In the genomic region with DNA sequence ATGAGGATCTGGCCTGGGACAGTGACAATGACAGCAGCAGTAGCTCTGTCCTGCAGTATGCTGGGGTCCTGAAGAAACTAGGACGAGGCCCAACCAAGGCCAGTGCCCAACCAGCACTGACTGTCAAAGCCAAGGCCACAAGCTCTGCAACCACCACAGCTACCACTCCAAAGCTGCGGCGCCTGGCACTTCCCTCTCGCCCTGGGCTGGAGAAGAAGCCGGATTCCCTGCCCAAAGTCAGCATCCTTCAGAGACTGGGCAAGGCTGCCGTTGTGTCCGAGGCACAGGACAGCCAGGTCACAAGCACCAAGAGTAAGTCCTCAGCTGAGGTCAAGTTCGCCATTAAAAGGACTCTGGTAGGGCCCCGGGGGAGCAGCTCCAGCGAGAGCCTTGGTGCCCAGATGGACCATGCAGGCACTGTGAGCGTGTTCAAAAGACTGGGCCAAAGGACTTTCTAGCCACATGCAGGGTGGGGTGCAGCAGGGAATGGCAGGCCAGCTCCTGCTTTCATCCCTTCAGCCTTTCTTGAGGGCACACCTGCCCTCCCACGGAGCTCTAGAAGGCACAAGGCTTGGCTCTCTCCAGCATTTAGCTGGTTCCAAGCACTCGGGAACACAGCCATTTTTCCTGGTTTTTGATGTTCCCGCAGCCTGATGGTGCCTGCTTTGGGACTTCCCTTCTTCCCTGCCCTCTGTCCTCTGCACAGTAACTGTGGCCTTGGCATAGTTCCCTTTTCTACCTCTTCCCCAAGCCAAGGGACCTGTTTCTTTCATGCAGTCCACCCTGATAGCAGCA, we compare ENCODE assay signal across 23 mouse cellular contexts. TPM values are rescaled to one million over a fixed set of nuclear protein-coding genes. Genes with fewer than 3 reads are reported as not detected.
DNase-seq lines count a peak whose midpoint lies in the region; ATAC-seq and TF ChIP-seq lines count a peak whose summit lies in the region.
"Had no signal": no experiment of that assay in that cellular context is flagged by ENCODE, and none has a peak within 500 bp of the region (broad histone marks: within the 10 kb centered on the region; RNA-seq: fewer than 3 reads in every experiment).

No protein-coding gene starts in this region.

- no peaks in the 10 kb centered on the region for H3K4me1 ChIP-seq in liver, adult 2 months (ENCODE audit: control insufficient read depth, insufficient read depth, low read length)
- H3K4me1 ChIP-seq in liver, embryonic 11.5 days (replicated peaks; ENCODE audit: control insufficient read depth, insufficient read depth, low read length), result no peaks in the 10 kb centered on the region
- H3K4me1 ChIP-seq: forebrain, embryonic 13.5 days; heart, embryonic 15.5 days; hindbrain, embryonic 13.5 days had no signal

- no peak overlapping the region for H3K9ac ChIP-seq in liver, adult 2 months (ENCODE audit: low read depth, low read length)
- H3K9ac ChIP-seq in liver, embryonic 11.5 days (ENCODE audit: low read depth, low read length), result no peak overlapping the region
- H3K9ac ChIP-seq: forebrain, embryonic 13.5 days; forebrain, postnatal 0 days; heart, embryonic 15.5 days; hindbrain, embryonic 13.5 days had no signal

- no peak overlapping the region for H3K4me2 ChIP-seq in liver, embryonic 11.5 days
- H3K4me2 ChIP-seq: forebrain, embryonic 13.5 days; heart, embryonic 11.5 days; heart, embryonic 15.5 days; hindbrain, embryonic 13.5 days had no signal

- H3K4me3 ChIP-seq in liver, adult 2 months (ENCODE audit: insufficient read depth, low read depth, low read length), result no peak overlapping the region
- no peak overlapping the region for H3K4me3 ChIP-seq in liver, embryonic 11.5 days (ENCODE audit: low read depth, low read length)
- H3K4me3 ChIP-seq: embryonic facial prominence, embryonic 10.5 days; forebrain, embryonic 13.5 days; heart, adult 2 months; heart, embryonic 15.5 days; hindbrain, embryonic 13.5 days had no signal

- no peaks in the 10 kb centered on the region for H3K79me2 ChIP-seq in liver, adult 2 months (ENCODE audit: control insufficient read depth, insufficient read depth, low read length)

- no peak overlapping the region for H3K27ac ChIP-seq in liver, adult 2 months (replicated peaks; ENCODE audit: insufficient read depth, low read depth, low read length)
- H3K27ac ChIP-seq in liver, embryonic 11.5 days (ENCODE audit: low read depth, low read length), result no peak overlapping the region
- H3K27ac ChIP-seq: embryonic facial prominence, embryonic 10.5 days; forebrain, embryonic 13.5 days; heart, adult 2 months; heart, embryonic 15.5 days; hindbrain, embryonic 13.5 days; hindbrain, postnatal 0 days had no signal

- no peak for ATAC-seq in liver, embryonic 11.5 days (replicated peaks; ENCODE audit: low FRiP score)
- ATAC-seq: forebrain, embryonic 13.5 days; forebrain, postnatal 0 days; hindbrain, postnatal 0 days had no signal

- 0 out of 2 replicates have a peak, but pooled peaks cover 2% of the 10 kb centered on the region for H3K36me3 ChIP-seq in liver, adult 2 months (ENCODE audit: control insufficient read depth, insufficient read depth, low read length)
- peaks cover 26% of the 10 kb centered on the region for H3K36me3 ChIP-seq in liver, embryonic 11.5 days (ENCODE audit: control insufficient read depth, insufficient read depth, low read length)

- TF ChIP-seq POLR2A in liver, adult 2 months (IDR thresholded peaks at IDR 0.05; ENCODE audit: extremely low read depth, insufficient read depth, low read length), result no peak

- TF ChIP-seq CTCF in liver, adult 2 months (IDR thresholded peaks at IDR 0.05; ENCODE audit: low read depth, low read length), result no peak

- WGBS in liver, adult 2 months, result 92% methylated on average over 14 of the region's 14 CpGs
- 87% methylated on average over 14 of the region's 14 CpGs for WGBS in liver, embryonic 11.5 days

- no peaks in the 10 kb centered on the region for H3K9me3 ChIP-seq in liver, embryonic 11.5 days (ENCODE audit: control insufficient read depth, low read length)
- H3K9me3 ChIP-seq: embryonic facial prominence, embryonic 10.5 days; forebrain, embryonic 13.5 days; heart, embryonic 15.5 days; hindbrain, embryonic 13.5 days had no signal

- no peaks in the 10 kb centered on the region for H3K27me3 ChIP-seq in liver, adult 2 months (ENCODE audit: control insufficient read depth, insufficient read depth, low read length)
- H3K27me3 ChIP-seq in liver, embryonic 11.5 days (replicated peaks; ENCODE audit: control insufficient read depth, insufficient read depth, low read length), result no peaks in the 10 kb centered on the region
- H3K27me3 ChIP-seq: CH12.LX; forebrain, embryonic 13.5 days; heart, embryonic 15.5 days; hindbrain, embryonic 13.5 days had no signal

- peak; percentile 30 for DNase-seq in liver, adult 2 months (ENCODE audit: extremely low read depth, low read depth, low spot score)
- no peak for DNase-seq in liver, embryonic 11.5 days (ENCODE audit: low spot score)
- peak; percentile 78 for DNase-seq in adrenal gland, adult 2 months
- peak; percentile 60 for DNase-seq in adrenal gland, postnatal 25 days
- no peak for DNase-seq in spleen, postnatal 36 days (ENCODE audit: low spot score in 2 of 2)
- no peak for DNase-seq in urinary bladder, postnatal 36 days (ENCODE audit: low spot score in 2 of 2)
- no peak for DNase-seq in ovary, postnatal 10 days (ENCODE audit: low spot score)
- DNase-seq: cerebellum, adult 18-20 months; cerebellum, adult 9-11 months; cerebellum, postnatal 36 days; forebrain, postnatal 0 days; gastrocnemius, postnatal 14 days; heart, adult 2 months; heart, postnatal 14 days had no signal

RNA-seq across cellular contexts. Expression of a gene that starts 10.8 kb away (rescaled TPM):
- total RNA-seq in liver, adult 2 months (2014; rRNA removed), result 57.1 and 65.5 TPM in 2 replicates
- polyA plus RNA-seq in liver, adult 2 months (2012; rRNA removed), result 78.1 and 81.3 TPM in 2 replicates
- 68.4 and 70.1 TPM in 2 replicates for polyA plus RNA-seq in liver, embryonic 11.5 days (2014; fragmentation: Nextera tagmentation; extraction: Ambion mirVana)
- total RNA-seq in adrenal gland, adult 2 months (2021), result 100 to 1,000 TPM; 219 to 227 TPM
- polyA plus RNA-seq in adrenal gland, adult 2 months (2012; rRNA removed), result 128 and 143 TPM in 2 replicates
- 150 and 209 TPM in 2 replicates for total RNA-seq in adrenal gland, postnatal 25 days (2021)

RNA-seq across cellular contexts. Expression of a gene that starts 27.5 kb away (rescaled TPM):
- total RNA-seq in liver, adult 2 months (2014; rRNA removed), result 1.2 and 2.7 TPM in 2 replicates
- 8.5 and 9.0 TPM in 2 replicates for polyA plus RNA-seq in liver, adult 2 months (2012; rRNA removed)
- polyA plus RNA-seq in liver, embryonic 11.5 days (2014; fragmentation: Nextera tagmentation; extraction: Ambion mirVana), result 33.9 and 35.1 TPM in 2 replicates
- 10 to 100 TPM; 12.8 to 15.9 TPM for total RNA-seq in adrenal gland, adult 2 months (2021)
- polyA plus RNA-seq in adrenal gland, adult 2 months (2012; rRNA removed), result 22.5 and 27.7 TPM in 2 replicates
- total RNA-seq in adrenal gland, postnatal 25 days (2021), result 16.9 and 18.0 TPM in 2 replicates

RNA-seq across cellular contexts. Expression of a gene that starts 27.6 kb away (rescaled TPM):
- total RNA-seq in liver, adult 2 months (2014; rRNA removed), result 8.3 and 12.4 TPM in 2 replicates
- polyA plus RNA-seq in liver, adult 2 months (2012; rRNA removed), result 33.0 and 37.4 TPM in 2 replicates
- polyA plus RNA-seq in liver, embryonic 11.5 days (2014; fragmentation: Nextera tagmentation; extraction: Ambion mirVana), result 39.3 and 44.4 TPM in 2 replicates
- total RNA-seq in adrenal gland, adult 2 months (2021), result 100 to 1,000 TPM; 111 to 179 TPM
- 202 and 253 TPM in 2 replicates for polyA plus RNA-seq in adrenal gland, adult 2 months (2012; rRNA removed)
- total RNA-seq in adrenal gland, postnatal 25 days (2021), result 108 and 114 TPM in 2 replicates

RNA-seq across cellular contexts. Expression of a gene that starts 57.5 kb away (rescaled TPM):
- total RNA-seq in liver, adult 2 months (2014; rRNA removed), result not detected in 2 replicates
- polyA plus RNA-seq in liver, adult 2 months (2012; rRNA removed), result not detected in 2 replicates
- 0.33 and 0.40 TPM in 2 replicates for polyA plus RNA-seq in liver, embryonic 11.5 days (2014; fragmentation: Nextera tagmentation; extraction: Ambion mirVana)
- total RNA-seq in adrenal gland, adult 2 months (2021), result under 1 TPM; 0.21 to 0.29 TPM
- polyA plus RNA-seq in adrenal gland, adult 2 months (2012; rRNA removed), result 0.82 and 1.1 TPM in 2 replicates
- 0.88 TPM in 1 of 2 replicates, not detected in the other for total RNA-seq in adrenal gland, postnatal 25 days (2021)
- total RNA-seq: gastrocnemius, adult 18-20 months; hematopoietic stem cell, adult 5-6 weeks had no signal

Comparison
In these comparisons a context has a peak if more than half of its experiments do, and no peak if none do; other contexts are left out.
1. DNase-seq: peak in liver, adult 2 months (single experiment), adrenal gland, adult 2 months (single experiment) and adrenal gland, postnatal 25 days (single experiment); none in liver, embryonic 11.5 days (single experiment), spleen, postnatal 36 days (0 of 2), urinary bladder, postnatal 36 days (0 of 2) and ovary, postnatal 10 days (single experiment).